Mouse (Mus musculus) left cerebral cortex, postnatal 25 days (tissue): ENCODE results near the gene Tfdp2. TPM values are rescaled to one million over a fixed set of nuclear protein-coding genes. Genes with fewer than 3 reads are reported as not detected.
A peak's percentile ranks its signal among the peaks of the same experiment; 100 is the strongest.

Experiments used
- DNase-seq, 2 experiments: peaks; one replicate each; pipeline ENCODE4 v3.0.0; 2022; ENCODE audit warnings: low spot score in 2 of 2, mixed read lengths in 1 of 2
- intact Hi-C: fragments of 180-260 bp; cut with DNase I; formaldehyde crosslinking; loops from one replicate; pipeline ENCODE4 v1.15.1; 2025
- total RNA-seq, 2 experiments: library from RNA; stranded (reverse); gene quantifications; 2 replicates each; pipeline ENCODE4 v1.2.3; 2021

The Tfdp2 gene
- total RNA-seq, 2 experiments from 2014 or later, result 29.4 to 35.9 TPM

- intact Hi-C loops, result loop anchor here (5.0 kb wide), 2 partner anchors 77 to 172 kb away; no protein-coding TSS in a partner anchor
- no peak for DNase-seq
Observed at GRCm38 (mm10) chr9:96360056-96360455, 164.0 kb downstream of the Tfdp2 start.

GRCm38 (mm10) chr9:96363581-96364140 lies 167.6 kb downstream of the Tfdp2 start:
- DNase-seq, result peak; percentile 59 to 61
- intact Hi-C loops, result loop anchor here (1.0 to 5.0 kb wide), 3 partner anchors 74 to 169 kb away; partner anchors contain the start of gene Rnf7

DNA sequence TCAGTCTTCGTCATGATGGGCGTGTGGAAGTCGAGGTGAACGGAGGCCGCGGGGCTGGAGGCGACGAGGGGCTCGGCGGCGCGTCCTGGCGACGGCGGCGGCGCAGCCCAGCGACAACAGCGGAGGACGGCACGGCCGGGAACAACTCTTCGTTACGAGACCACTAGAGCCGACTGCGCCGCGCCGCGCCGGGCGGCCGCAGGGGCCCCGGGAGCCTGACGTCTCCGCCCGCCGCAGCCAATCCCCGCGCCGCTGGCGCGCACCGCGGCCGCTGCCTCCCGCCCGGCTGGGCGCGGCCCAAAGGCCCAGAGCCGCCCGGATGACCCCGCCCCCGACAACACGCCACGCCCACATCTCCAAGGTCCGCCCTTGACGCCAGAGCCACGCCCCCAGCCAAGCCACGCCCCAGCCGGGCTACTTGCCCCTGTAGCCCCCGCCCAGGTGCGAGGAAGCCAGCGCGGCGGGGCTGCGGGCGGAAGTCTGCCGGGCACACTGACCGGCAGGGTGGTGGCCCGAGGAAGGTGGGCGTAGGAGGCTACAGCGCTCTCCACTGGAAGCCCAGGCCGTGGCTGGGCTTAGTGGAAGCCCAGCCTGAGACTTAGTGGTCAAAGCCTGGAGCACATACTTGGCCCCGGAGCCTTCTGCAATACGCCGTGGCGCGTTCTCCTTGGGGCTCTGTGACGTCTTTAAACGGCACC lies 168.2 kb downstream of the Tfdp2 start, which contains the start of gene Atp1b3:
Atp1b3 (minus strand) TSS at position 302 of the 698 bp plus-strand sequence.
- intact Hi-C loops, result loop anchor here (5.0 kb wide), 2 partner anchors 73 to 168 kb away; no protein-coding TSS in a partner anchor
- peak; percentile 98 for DNase-seq

DNA sequence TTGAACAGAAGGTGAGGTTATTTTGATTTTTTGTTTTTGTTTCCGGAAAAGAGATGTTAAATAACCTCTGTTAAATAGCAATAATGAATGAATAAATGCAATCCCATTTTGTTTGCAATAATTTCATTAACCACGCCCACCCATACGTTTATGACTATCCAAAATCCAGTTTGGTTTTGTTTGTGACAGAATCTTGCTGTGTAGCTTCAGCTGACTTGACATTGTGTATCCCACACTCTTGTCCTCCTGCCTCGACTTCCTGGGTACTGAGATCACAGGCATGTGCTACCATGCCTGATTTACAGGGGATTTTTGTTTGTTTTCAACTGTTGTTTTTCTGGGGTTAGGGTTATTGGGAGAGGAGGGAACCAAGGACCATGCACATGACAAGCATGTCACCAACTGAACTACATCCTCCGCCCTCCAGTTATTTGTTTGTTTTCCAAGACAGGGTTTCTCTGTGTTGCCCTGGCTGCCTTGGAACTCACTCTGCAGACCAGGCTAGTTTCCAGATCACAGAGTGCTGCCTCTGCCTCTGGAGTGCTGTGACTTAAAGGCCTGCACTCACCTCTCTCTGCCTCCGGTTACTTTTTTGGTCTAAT lies 169.3 kb downstream of the Tfdp2 start:
- intact Hi-C loops, result no loop called here
- no peak for DNase-seq

DNA sequence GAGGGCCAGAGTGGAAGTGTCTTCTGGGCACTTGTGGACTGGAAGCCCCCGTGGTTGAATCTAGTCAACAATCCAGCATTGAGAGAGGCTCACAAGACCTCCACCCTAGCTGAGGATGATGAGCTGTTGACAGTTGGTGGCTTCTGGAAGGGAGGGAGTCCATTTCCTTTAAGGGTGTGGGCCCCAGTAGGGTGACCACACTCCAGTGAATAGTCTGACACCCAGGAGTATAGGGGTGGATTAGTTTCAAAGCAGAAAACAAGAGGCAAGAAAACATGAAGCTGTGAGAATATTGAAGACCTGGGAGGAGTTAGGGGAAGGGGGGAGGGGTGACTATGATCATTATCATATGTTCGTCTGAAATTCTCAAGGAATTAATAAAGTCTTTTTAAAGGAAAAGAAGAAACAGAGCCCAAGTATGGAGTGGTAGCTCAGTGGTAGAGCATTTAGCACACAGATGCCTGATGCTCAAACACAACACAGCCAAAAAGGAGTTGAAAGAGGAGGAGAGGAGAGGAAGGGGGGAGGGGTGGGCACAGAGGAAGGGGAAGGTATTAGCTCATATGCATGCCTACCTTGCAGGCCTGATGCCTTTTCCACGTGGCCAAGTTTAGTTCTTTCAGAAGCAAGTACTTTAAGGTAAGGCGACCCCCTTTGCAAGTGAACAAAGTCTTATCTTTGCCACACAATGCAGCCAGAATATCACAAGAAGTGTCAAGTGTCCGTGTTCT lies 173.7 kb downstream of the Tfdp2 start:
- intact Hi-C loops, result no loop called here
- no peak for DNase-seq

- no peak for DNase-seq
- intact Hi-C loops, result no loop called here
Observed at GRCm38 (mm10) chr9:96371075-96371474, 175.0 kb downstream of the Tfdp2 start.

Other genes with a start within 250 kb of the Tfdp2 start
- 10 to 100 TPM; 23.0 to 25.5 TPM for gene Xrn1, start 241.5 kb upstream of the Tfdp2 start, total RNA-seq
- 1 to 10 TPM; 3.5 to 5.0 TPM for gene Gk5, start 76.9 kb upstream of the Tfdp2 start, total RNA-seq
- gene Atp1b3, start 168.2 kb downstream of the Tfdp2 start, total RNA-seq, result 10 to 100 TPM; 80.7 to 95.5 TPM